Mouse (Mus musculus): ENCODE results near the gene Sbsn. TPM values are rescaled to one million over a fixed set of nuclear protein-coding genes. Genes with fewer than 3 reads are reported as not detected.

The Sbsn gene
- 3.8 and 3.9 TPM in 2 replicates for polyA plus RNA-seq (2021; fragmentation: Nextera tagmentation)
- long read RNA-seq, experiment 1: 0 reads
- long read RNA-seq, experiment 2: 0 reads

DNA sequence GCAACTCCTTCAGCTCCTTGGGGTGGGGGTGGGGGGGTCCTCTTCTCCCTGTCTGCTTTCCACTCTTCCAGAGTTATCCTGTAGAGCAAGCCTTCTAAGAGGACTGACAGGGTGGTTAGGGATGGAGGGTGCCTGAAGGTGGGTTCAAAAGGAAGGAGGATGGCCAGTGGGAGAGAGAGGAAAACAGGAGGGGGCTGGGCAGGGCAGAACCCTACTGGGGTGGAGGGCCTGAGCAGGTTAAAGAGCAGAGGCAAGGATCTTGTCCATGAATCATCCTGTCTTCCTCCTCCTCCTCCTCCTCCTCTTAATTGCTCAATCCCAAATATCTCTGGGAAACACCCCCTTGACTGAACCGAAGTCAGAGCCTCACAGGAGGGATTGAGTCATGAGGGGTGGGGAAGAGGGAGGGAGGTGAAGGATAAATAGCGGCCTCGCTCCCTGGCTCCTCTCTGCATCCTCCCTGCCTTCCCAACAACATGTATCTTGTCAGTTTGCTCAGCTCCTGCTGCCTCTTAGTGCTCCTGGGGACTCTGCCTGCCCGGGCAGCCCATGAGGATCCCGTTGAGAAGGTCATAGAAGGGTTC is at the start of gene Sbsn:
Gene Sbsn (plus strand): TSS at position 386 of the 584 bp plus-strand sequence.

DNA sequence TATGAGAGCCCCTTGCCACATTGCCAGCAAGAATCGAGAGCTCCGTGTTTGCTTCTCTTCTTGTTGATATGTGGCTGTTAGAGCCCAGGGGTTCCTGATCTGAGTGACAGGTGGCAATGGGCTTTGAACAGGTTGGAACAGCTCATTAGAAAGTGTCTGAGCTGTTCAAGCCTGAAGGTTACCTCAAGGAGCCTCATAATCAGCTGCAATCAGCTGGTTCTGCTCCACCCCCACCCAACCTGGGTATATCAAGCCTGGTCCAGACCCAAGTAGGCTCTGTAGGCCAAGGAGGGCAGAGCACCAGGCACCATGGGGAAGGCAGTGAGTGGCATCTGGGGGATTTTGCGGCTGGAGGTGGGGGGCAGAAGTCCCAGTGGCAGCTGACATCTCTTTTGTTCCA is 39.3 kb upstream of the Sbsn start, which contains the start of gene Atp4a:
Gene Atp4a (plus strand): TSS at position 268 of the 400 bp plus-strand sequence.

DNA sequence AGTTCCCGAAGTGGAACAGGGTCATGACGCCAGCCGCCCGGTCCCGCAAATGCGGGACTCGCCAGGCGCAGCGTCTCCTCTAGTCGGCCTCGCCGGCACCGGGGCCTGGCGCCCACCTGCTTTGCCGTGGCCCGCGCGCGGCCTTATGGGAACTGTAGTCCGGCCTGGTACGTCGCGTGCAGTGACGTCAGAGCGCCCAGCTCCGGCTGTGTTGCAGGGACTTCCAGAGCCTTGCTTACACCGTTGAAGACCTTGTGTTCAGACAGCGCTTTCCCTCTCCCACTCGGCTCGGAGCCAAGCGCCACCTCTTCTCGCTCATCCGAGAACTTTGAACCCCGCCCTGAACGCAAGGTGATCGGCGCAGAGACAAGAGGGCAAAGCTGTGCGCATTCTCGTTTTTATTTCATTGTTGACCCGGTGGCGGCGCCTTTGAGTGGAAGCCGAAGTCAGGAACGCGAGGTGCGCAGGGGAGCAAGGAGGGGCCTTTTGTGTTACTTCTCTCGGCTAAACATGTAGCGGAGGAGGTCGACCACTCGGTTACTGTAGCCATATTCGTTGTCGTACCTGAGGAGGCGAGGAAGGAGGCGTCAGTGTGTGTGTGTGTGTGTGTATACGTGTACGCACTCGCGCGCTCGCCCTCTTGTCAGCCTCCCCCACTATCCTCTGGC is 21.7 kb upstream of the Sbsn start, which contains the start of gene Tmem147:
Gene Tmem147 (minus strand): TSS at position 145 of the 668 bp plus-strand sequence.

DNA sequence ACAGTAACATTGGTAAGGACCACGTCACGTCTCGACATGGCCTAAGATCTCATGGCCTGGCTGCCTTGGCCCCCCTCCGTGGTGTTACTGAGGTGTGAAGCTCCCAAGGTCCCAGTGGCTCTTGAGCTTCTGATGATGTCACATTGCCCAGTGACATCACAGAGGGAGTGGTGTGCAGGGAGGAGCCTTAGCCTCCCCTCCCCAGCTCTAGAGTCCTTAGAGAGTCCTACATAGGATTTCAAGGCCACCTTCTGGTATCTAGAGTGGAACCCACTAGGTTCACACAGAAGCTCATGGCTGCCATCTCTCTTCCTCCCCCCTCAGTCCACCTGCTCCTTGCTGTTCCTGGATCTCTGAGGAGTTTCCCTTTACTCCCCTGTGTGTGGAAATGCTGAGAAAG is 7.7 kb upstream of the Sbsn start, which contains the start of gene Gapdhs:
Gene Gapdhs (minus strand): TSS at position 65 of the 400 bp plus-strand sequence.

DNA sequence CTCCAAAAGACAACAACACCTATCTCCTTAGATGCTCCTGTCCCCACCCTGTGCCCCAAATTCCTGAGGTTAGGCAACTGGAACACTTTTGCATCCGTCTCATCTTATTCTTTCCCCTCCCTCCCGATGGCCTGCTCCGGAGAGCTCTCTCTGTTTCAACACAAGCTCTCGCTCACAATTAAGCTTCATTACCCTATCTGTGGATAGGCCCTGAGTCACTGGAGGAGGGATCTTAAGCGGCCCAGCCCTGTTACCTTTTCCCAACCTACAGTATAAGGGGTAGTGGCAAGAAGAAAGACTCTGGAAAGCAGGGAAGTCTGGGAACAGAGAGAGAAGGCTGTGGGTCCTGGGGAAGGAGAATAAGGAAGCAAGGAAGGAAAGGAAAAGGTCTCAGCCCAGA is 12.2 kb downstream of the Sbsn start, which contains the start of gene Dmkn:
Gene Dmkn (plus strand): TSS at position 301 of the 400 bp plus-strand sequence.

DNA sequence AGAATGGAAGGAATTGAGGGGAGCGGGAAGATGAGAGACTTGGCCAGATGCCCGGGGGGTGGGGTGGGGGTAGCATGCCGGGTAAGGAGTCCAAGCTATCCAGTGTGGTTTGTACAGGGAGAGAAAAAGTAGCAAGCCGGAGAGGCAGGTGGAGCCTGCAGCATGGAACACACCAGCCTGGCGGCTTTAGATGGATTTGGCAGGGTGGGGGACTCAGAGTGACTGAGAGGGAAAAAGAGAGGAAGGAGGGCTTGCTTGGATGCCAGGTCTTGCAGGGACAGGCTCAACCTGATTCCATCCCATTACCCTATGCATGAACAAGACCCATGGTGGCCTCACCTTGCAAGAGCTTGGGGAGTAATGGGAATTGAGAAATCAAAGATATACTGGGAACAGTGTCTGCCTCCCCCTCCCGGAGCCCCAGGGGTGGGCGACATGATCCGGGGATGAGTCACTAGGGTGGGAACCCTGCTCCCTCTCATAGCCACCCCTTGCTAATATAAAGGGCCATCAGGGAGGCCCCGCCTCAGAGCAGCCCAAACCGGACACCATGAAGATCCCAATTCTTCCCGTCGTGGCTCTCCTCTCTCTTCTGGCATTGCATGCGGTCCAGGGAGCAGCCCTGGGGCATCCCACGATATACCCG is 36.2 kb downstream of the Sbsn start, which contains the start of gene Krtdap:
Gene Krtdap (plus strand): TSS at position 520 of the 646 bp plus-strand sequence.

Other genes starting within 250 kb of the Sbsn start
- gene Arhgap33, start 216.4 kb upstream of the Sbsn start, polyA plus RNA-seq (2021; fragmentation: Nextera tagmentation): 43.0 and 61.1 TPM in 2 replicates
- 6.1 and 6.3 TPM in 2 replicates for gene Hspb6, start 199.3 kb upstream of the Sbsn start, polyA plus RNA-seq (2021; fragmentation: Nextera tagmentation)
- 1.2 and 4.0 TPM in 2 replicates for gene Proser3, start 199.2 kb upstream of the Sbsn start, polyA plus RNA-seq (2021; fragmentation: Nextera tagmentation)
- 65.8 and 69.9 TPM in 2 replicates for gene Lin37, start 191.6 kb upstream of the Sbsn start, polyA plus RNA-seq (2021; fragmentation: Nextera tagmentation)
- 122 and 127 TPM in 2 replicates for gene U2af1l4, start 188.2 kb upstream of the Sbsn start, polyA plus RNA-seq (2021; fragmentation: Nextera tagmentation)
- gene Gm49396, start 188.1 kb upstream of the Sbsn start, polyA plus RNA-seq (2021; fragmentation: Nextera tagmentation): 0.33 and 0.40 TPM in 2 replicates
- gene Psenen, start 187.8 kb upstream of the Sbsn start, polyA plus RNA-seq (2021; fragmentation: Nextera tagmentation): 190 and 201 TPM in 2 replicates
- 0.46 and 0.69 TPM in 2 replicates for gene Igflr1, start 186.0 kb upstream of the Sbsn start, polyA plus RNA-seq (2021; fragmentation: Nextera tagmentation)
- gene Kmt2b, start 162.7 kb upstream of the Sbsn start, polyA plus RNA-seq (2021; fragmentation: Nextera tagmentation): 1.4 and 3.8 TPM in 2 replicates
- gene Zbtb32, start 152.6 kb upstream of the Sbsn start, polyA plus RNA-seq (2021; fragmentation: Nextera tagmentation): 0.23 and 0.30 TPM in 2 replicates
- gene Upk1a, start 138.6 kb upstream of the Sbsn start, polyA plus RNA-seq (2021; fragmentation: Nextera tagmentation): not detected in 2 replicates
- 2,257 and 2,565 TPM in 2 replicates for gene Cox6b1, start 125.3 kb upstream of the Sbsn start, polyA plus RNA-seq (2021; fragmentation: Nextera tagmentation)
- gene Etv2, start 115.6 kb upstream of the Sbsn start, polyA plus RNA-seq (2021; fragmentation: Nextera tagmentation): not detected in 2 replicates
- 136 and 146 TPM in 2 replicates for gene Rbm42, start 101.2 kb upstream of the Sbsn start, polyA plus RNA-seq (2021; fragmentation: Nextera tagmentation)
- gene Haus5, start 86.5 kb upstream of the Sbsn start, polyA plus RNA-seq (2021; fragmentation: Nextera tagmentation): 3.7 and 4.0 TPM in 2 replicates
- not detected in 2 replicates for gene Pmis2, start 79.9 kb upstream of the Sbsn start, polyA plus RNA-seq (2021; fragmentation: Nextera tagmentation)
- gene 2200002J24Rik, start 52.5 kb upstream of the Sbsn start, polyA plus RNA-seq (2021; fragmentation: Nextera tagmentation): not detected in 2 replicates
- gene Atp4a, start 39.3 kb upstream of the Sbsn start, polyA plus RNA-seq (2021; fragmentation: Nextera tagmentation): 1.1 and 1.2 TPM in 2 replicates
- gene Tmem147, start 21.9 kb upstream of the Sbsn start, polyA plus RNA-seq (2021; fragmentation: Nextera tagmentation): 194 and 230 TPM in 2 replicates
- gene Gapdhs, start 7.8 kb upstream of the Sbsn start, polyA plus RNA-seq (2021; fragmentation: Nextera tagmentation): not detected in 2 replicates
- gene Dmkn, start 12.3 kb downstream of the Sbsn start, polyA plus RNA-seq (2021; fragmentation: Nextera tagmentation): 2.9 and 4.1 TPM in 2 replicates
- gene Krtdap, start 36.4 kb downstream of the Sbsn start, polyA plus RNA-seq (2021; fragmentation: Nextera tagmentation): not detected in 2 replicates
- not detected in 2 replicates for gene Ffar2, start 72.3 kb downstream of the Sbsn start, polyA plus RNA-seq (2021; fragmentation: Nextera tagmentation)
- gene Ffar3, start 104.7 kb downstream of the Sbsn start, polyA plus RNA-seq (2021; fragmentation: Nextera tagmentation): not detected in 2 replicates
- not detected in 2 replicates for gene Ffar1, start 110.1 kb downstream of the Sbsn start, polyA plus RNA-seq (2021; fragmentation: Nextera tagmentation)
- 0.04 and 0.13 TPM in 2 replicates for gene Cd22, start 128.9 kb downstream of the Sbsn start, polyA plus RNA-seq (2021; fragmentation: Nextera tagmentation)
- 78.5 and 92.5 TPM in 2 replicates for gene Mag, start 163.4 kb downstream of the Sbsn start, polyA plus RNA-seq (2021; fragmentation: Nextera tagmentation)
- gene Hamp2, start 173.2 kb downstream of the Sbsn start, polyA plus RNA-seq (2021; fragmentation: Nextera tagmentation): not detected in 2 replicates
- gene Hamp, start 192.6 kb downstream of the Sbsn start, polyA plus RNA-seq (2021; fragmentation: Nextera tagmentation): not detected in 2 replicates
- 13.1 and 13.9 TPM in 2 replicates for gene Usf2, start 205.3 kb downstream of the Sbsn start, polyA plus RNA-seq (2021; fragmentation: Nextera tagmentation)
- gene Lsr, start 222.0 kb downstream of the Sbsn start, polyA plus RNA-seq (2021; fragmentation: Nextera tagmentation): 6.0 and 7.0 TPM in 2 replicates
- gene Fam187b, start 222.3 kb downstream of the Sbsn start, polyA plus RNA-seq (2021; fragmentation: Nextera tagmentation): 0.11 and 0.83 TPM in 2 replicates